Comparison of ENCODE assay signal across 17 mouse cellular contexts in the genomic region with DNA sequence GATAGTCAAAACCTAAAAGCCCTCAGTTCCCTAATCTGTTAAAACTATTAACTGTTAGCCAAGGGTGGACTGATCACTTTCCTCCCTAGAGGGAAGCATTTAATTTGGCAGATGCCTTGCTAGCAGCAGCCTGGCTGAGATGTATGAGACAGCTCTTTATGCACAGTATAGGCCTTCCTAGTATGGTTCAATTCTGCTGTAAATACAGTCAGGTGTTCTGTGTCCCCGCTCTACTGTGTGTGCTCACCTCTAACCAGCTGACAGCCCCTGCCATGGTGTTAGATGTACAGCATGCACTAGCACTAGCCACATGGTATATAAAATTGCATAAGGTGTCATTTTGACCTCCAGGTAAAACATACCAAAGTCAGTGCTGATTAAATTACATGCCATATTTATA.
"Had no signal": no experiment of that assay in that cellular context is flagged by ENCODE, and none has a peak within 500 bp of the region (broad histone marks: within the 10 kb centered on the region; RNA-seq: fewer than 3 reads in every experiment).

No protein-coding gene starts in this region.

- H3K36me3 ChIP-seq: liver, embryonic 15.5 days; lung, embryonic 15.5 days; midbrain, embryonic 13.5 days; neural tube, embryonic 12.5 days; stomach, embryonic 15.5 days had no signal

- H3K9me3 ChIP-seq: liver, embryonic 15.5 days; lung, embryonic 15.5 days; megakaryocyte, embryonic 14.5 days; midbrain, embryonic 13.5 days; neural tube, embryonic 12.5 days; stomach, embryonic 15.5 days had no signal

- DNase-seq: lung, adult 2 months; lung, postnatal 14 days; lung, postnatal 36 days; right cerebral cortex, postnatal 14 days; thymus, adult 18-20 months; thymus, postnatal 14 days; thymus, postnatal 36 days had no signal

- H3K4me3 ChIP-seq: liver, embryonic 15.5 days; lung, embryonic 15.5 days; megakaryocyte, embryonic 14.5 days; midbrain, embryonic 13.5 days; neural tube, embryonic 12.5 days; stomach, embryonic 15.5 days had no signal

- H3K27me3 ChIP-seq: liver, embryonic 15.5 days; lung, embryonic 15.5 days; megakaryocyte, embryonic 14.5 days; midbrain, embryonic 13.5 days; neural tube, embryonic 12.5 days; stomach, embryonic 15.5 days had no signal

- H3K4me2 ChIP-seq: liver, embryonic 15.5 days; lung, embryonic 15.5 days; midbrain, embryonic 11.5 days; midbrain, embryonic 13.5 days; neural tube, embryonic 12.5 days; stomach, embryonic 15.5 days had no signal

- H3K4me1 ChIP-seq: liver, embryonic 15.5 days; lung, embryonic 15.5 days; megakaryocyte, embryonic 14.5 days; midbrain, embryonic 13.5 days; neural tube, embryonic 12.5 days; stomach, embryonic 15.5 days had no signal

- H3K27ac ChIP-seq: liver, embryonic 15.5 days; lung, embryonic 15.5 days; macrophage; midbrain, embryonic 13.5 days; neural tube, embryonic 12.5 days; stomach, embryonic 15.5 days had no signal

- H3K9ac ChIP-seq: liver, embryonic 15.5 days; lung, embryonic 15.5 days; midbrain, embryonic 13.5 days; neural tube, embryonic 12.5 days; stomach, embryonic 15.5 days had no signal

- ATAC-seq: lung, postnatal 0 days; midbrain, embryonic 13.5 days; midbrain, embryonic 16.5 days had no signal
